Mouse (Mus musculus): ENCODE data around the gene Tcf7. TPM values are rescaled to one million over a fixed set of nuclear protein-coding genes. Genes with fewer than 3 reads are reported as not detected.
A peak's percentile ranks its signal among the peaks of the same experiment; 100 is the strongest.

Gene Tcf7
- polyA plus RNA-seq, 1 experiment from 2014 or later = 6.3 TPM

DNA sequence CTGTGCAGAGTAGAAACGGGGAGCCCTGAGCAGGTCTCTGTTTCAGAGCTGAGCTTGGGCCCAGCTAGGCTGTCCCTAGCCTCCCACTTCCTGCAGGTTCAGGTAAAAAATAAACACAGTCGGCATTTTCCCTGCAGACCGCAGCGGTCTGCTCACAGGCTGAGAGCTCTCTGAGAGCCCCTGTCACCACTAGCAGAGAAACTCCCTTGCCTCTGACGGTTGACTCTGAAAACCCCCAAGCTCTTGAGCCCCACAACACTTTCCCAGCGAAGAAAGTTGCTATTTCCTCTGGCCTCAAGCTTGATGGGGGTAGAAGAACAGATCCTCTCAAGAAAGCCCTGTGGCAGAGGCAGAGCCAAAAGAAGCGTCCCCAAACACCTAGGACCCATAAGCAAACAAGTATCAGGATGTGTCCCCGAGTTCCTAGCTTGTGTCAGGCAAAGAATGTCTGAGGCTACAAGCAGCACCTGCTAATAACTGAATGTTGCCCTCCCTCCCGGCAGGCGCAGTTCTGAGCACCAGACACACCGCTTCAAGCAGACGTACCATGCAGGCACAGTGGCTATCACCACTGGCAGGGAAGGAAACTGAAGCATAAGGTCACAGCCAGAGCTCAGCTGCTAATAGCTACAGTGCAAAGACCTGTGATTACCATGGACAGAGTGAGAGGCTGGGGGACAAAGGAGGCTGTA is 17.1 kb downstream of the Tcf7 start:
- 32% methylated on average over 12 of the region's 12 CpGs for WGBS
- Histone ChIP-seq H3K4me2 (peak overlapping the region; percentile 37), H3K9ac (peak overlapping the region; percentile 34)

DNA sequence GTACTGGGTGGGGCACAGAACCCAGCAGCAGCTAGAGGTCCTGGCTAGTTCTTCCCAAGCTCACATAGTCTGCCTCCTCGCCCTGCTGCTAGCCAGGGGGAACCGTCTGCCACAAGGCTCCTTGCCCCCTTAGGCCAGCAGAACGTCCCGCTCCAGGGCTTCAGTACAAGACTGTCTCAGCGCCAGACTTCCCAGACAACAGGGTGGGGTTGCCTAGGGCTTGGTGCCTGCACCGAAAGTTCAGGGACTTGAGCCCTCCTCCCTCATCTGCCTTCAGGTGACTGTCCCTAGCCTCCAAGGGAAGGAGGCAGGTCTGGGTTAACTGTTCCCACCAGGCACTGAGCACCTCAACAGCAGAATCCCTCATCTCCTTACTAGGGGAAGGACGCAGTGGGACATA is 17.9 kb downstream of the Tcf7 start:
- peaks cover 55% of the 10 kb centered on the region for H3K4me1 ChIP-seq (replicated peaks)

More for the DNA sequence above, 17.1 kb downstream of the Tcf7 start:
- Histone ChIP-seq H3K4me1 (replicated peaks) (peaks cover 54% of the 10 kb centered on the region), H3K4me3 (no peak overlapping the region), H3K9me3 (replicated peaks) (no peaks in the 10 kb centered on the region), H3K27ac (ENCODE audit: poor library complexity, severe bottlenecking) (peak overlapping the region; percentile 49; the same call in 1 of the 2 replicates), H3K36me3 (0 out of 2 replicates have a peak, but pooled peaks cover 2% of the 10 kb centered on the region), H3K27me3 (replicated peaks) (no peaks in the 10 kb centered on the region)
- ATAC-seq (ENCODE audit: insufficient number of reproducible peaks, low FRiP score) = no peak

DNA sequence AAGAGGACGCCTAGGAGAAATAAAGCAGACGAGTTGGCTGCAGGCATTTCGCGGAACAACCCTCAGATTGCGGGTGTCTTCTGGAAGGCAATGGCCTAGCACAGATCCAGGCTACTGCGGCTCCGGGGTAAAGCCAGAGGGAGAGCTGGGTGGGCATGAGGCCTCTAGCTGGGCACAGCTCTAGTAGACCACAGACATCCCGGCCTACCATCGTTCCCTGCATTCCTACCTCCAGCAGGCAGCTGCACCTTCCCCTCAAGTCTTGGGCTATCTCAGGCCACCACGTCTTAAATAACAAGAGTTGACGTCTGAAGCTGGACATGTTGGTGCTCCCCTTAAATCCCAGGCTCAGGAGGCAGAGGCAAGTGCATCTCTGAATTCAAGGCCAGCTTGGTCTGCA is 20.5 kb downstream of the Tcf7 start:
- Histone ChIP-seq H3K9me3 (replicated peaks) (no peaks in the 10 kb centered on the region), H3K27ac (ENCODE audit: poor library complexity, severe bottlenecking) (no peak overlapping the region), H3K9ac (no peak overlapping the region), H3K4me2 (no peak overlapping the region), H3K27me3 (replicated peaks) (no peaks in the 10 kb centered on the region), H3K4me1 (replicated peaks) (peaks cover 34% of the 10 kb centered on the region), H3K36me3 (peaks cover 10% of the 10 kb centered on the region), H3K4me3 (no peak overlapping the region)
- ATAC-seq (ENCODE audit: insufficient number of reproducible peaks, low FRiP score) = no peak
- WGBS = 87% methylated on average over 11 of the region's 11 CpGs

More for the DNA sequence above, 17.9 kb downstream of the Tcf7 start:
- WGBS = 79% methylated on average over 7 of the region's 7 CpGs
- H3K4me3 ChIP-seq = no peak overlapping the region
- H3K36me3 ChIP-seq = peaks cover 7% of the 10 kb centered on the region; the same call in 1 of the 2 replicates
- H3K9me3 ChIP-seq (replicated peaks) = no peaks in the 10 kb centered on the region
- no peak overlapping the region for H3K4me2 ChIP-seq
- no peaks in the 10 kb centered on the region for H3K27me3 ChIP-seq (replicated peaks)
- peak overlapping the region; percentile 34; the same call in 1 of the 2 replicates for H3K9ac ChIP-seq
- no peak for ATAC-seq (ENCODE audit: insufficient number of reproducible peaks, low FRiP score)
- H3K27ac ChIP-seq (ENCODE audit: poor library complexity, severe bottlenecking) = no peak overlapping the region

DNA sequence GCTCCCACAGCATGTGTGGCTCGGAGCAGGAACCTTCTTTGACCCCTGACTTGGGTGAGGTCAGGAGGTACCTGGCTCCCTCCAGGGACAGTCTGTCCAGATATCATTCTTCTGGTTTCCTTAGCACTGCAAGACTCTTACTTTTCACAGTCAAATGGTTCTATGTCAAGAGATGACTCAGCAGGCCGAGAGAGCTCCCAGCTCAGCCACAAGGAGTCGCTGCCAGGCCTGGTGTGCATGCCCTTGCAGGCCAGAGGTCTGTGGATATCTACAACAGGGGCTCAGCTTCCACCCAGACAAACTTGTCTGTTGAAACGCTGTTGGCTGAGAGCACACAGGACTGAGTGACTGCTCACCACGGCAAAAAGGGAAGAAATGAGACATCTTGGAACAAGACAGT is 20.9 kb downstream of the Tcf7 start:
- no peak overlapping the region for H3K9ac ChIP-seq
- ATAC-seq (ENCODE audit: insufficient number of reproducible peaks, low FRiP score) = no peak
- peaks cover 12% of the 10 kb centered on the region for H3K36me3 ChIP-seq
- no peak overlapping the region for H3K4me2 ChIP-seq
- no peak overlapping the region for H3K4me3 ChIP-seq
- 48% methylated on average over 5 of the region's 5 CpGs for WGBS
- H3K27ac ChIP-seq (ENCODE audit: poor library complexity, severe bottlenecking) = no peak overlapping the region
- H3K9me3 ChIP-seq (replicated peaks) = no peaks in the 10 kb centered on the region
- H3K4me1 ChIP-seq (replicated peaks) = peaks cover 33% of the 10 kb centered on the region
- no peaks in the 10 kb centered on the region for H3K27me3 ChIP-seq (replicated peaks)

DNA sequence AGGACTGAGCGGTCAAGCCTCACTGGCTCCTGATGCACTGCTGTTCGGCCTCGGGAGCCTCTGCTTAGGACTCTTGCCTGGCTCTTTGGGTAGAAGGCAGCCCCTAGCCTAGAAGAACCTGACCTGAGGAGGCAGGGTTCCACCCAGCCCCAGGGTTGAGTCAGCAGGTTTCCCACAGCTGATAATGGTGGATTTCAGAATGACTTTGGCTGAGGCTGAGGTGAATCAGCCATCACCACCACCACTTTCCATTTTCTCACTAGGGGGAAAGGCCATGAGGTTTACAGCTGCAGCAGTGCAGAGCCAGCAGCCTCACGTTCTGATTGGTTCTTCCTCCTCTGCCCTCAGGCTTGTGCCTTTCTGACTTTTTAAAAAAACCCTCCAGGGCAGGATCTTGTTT is 21.9 kb downstream of the Tcf7 start:
- 79% methylated on average over 4 of the region's 4 CpGs for WGBS
- no peak overlapping the region for H3K27ac ChIP-seq (ENCODE audit: poor library complexity, severe bottlenecking)
- no peaks in the 10 kb centered on the region for H3K27me3 ChIP-seq (replicated peaks)
- H3K9ac ChIP-seq = no peak overlapping the region
- peaks cover 24% of the 10 kb centered on the region for H3K4me1 ChIP-seq (replicated peaks)
- no peak overlapping the region for H3K4me2 ChIP-seq
- peaks cover 12% of the 10 kb centered on the region for H3K36me3 ChIP-seq
- H3K4me3 ChIP-seq = no peak overlapping the region
- ATAC-seq (ENCODE audit: insufficient number of reproducible peaks, low FRiP score) = no peak
- no peaks in the 10 kb centered on the region for H3K9me3 ChIP-seq (replicated peaks)

DNA sequence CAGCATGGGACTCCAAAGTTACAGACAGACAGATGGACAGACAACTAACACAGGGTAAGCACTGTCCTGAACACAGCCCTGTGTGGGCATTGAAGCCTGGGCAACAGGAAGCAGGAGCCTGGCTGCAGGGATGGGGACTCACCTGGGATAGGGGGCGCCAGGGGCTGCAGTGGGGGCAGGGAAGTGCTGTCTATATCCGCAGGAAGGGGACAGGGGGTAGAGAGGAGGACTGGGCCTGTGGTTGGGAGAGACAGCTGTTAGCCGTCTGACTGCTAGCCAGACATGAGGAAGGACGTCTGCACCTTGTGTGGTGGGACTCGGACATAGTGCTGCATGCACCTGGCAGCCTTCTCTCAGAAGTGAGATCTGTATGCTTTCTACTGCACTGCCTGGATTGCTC is 24.1 kb downstream of the Tcf7 start:
- no peak overlapping the region for H3K9ac ChIP-seq
- no peaks in the 10 kb centered on the region for H3K9me3 ChIP-seq (replicated peaks)
- no peak overlapping the region for H3K27ac ChIP-seq (ENCODE audit: poor library complexity, severe bottlenecking)
- no peaks in the 10 kb centered on the region for H3K27me3 ChIP-seq (replicated peaks)
- H3K4me1 ChIP-seq (replicated peaks) = peaks cover 21% of the 10 kb centered on the region
- H3K36me3 ChIP-seq = peaks cover 12% of the 10 kb centered on the region
- H3K4me2 ChIP-seq = no peak overlapping the region
- no peak for ATAC-seq (ENCODE audit: insufficient number of reproducible peaks, low FRiP score)
- WGBS = 59% methylated on average over 5 of the region's 5 CpGs
- H3K4me3 ChIP-seq = no peak overlapping the region

DNA sequence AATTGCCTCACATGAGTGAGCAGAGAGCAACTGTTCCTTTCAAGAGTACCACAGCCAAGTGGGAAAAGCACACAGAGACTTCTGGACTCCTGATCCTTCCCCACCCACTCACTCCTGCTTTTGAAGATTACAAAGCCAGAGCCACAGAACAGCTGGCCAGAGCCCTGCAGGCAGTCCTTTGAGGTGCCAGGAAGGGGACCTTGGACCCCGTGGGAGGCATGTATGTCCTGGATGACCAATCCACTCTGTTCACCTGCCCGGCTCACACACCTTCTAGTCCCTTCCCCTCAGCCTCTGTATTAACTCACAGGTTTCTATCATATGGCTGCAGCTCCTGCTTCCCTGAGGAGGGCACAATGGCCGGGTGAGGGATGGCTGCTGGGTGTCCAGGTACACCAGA is 25.4 kb downstream of the Tcf7 start:
- no peak for ATAC-seq (ENCODE audit: insufficient number of reproducible peaks, low FRiP score)
- no peak overlapping the region for H3K4me2 ChIP-seq
- no peak overlapping the region for H3K27ac ChIP-seq (ENCODE audit: poor library complexity, severe bottlenecking)
- no peak overlapping the region for H3K9ac ChIP-seq
- WGBS = 84% methylated on average over 3 of the region's 3 CpGs
- H3K27me3 ChIP-seq (replicated peaks) = no peaks in the 10 kb centered on the region
- H3K4me3 ChIP-seq = no peak overlapping the region
- peaks cover 20% of the 10 kb centered on the region for H3K4me1 ChIP-seq (replicated peaks)
- peaks cover 12% of the 10 kb centered on the region for H3K36me3 ChIP-seq
- no peaks in the 10 kb centered on the region for H3K9me3 ChIP-seq (replicated peaks)

DNA sequence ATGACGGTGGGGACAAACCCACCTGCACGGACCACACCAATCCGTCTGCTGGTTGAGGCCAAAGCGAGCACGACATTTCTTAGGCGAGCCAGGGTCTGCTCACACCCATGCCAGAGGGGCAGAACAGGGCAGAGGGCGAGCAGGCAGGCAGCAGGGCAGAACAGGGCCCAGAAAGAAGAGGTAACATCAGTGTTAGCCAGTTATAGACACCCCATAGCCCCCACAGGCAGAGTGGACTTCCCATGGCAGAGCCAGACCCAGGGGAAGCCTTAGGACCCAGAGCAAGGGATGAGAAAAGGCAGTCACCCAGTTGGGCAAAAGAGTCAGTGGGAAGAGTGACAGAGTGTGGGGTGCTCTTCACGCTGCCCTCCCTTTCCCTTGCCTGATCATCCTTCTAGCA is 27.7 kb downstream of the Tcf7 start:
- H3K9me3 ChIP-seq (replicated peaks) = no peaks in the 10 kb centered on the region
- no peaks in the 10 kb centered on the region for H3K27me3 ChIP-seq (replicated peaks)
- H3K36me3 ChIP-seq = peaks cover 7% of the 10 kb centered on the region
- H3K4me2 ChIP-seq = no peak overlapping the region
- no peak overlapping the region for H3K4me3 ChIP-seq
- peaks cover 12% of the 10 kb centered on the region for H3K4me1 ChIP-seq (replicated peaks)
- no peak for ATAC-seq (ENCODE audit: insufficient number of reproducible peaks, low FRiP score)
- WGBS = 87% methylated on average over 8 of the region's 8 CpGs
- no peak overlapping the region for H3K9ac ChIP-seq
- no peak overlapping the region for H3K27ac ChIP-seq (ENCODE audit: poor library complexity, severe bottlenecking)

DNA sequence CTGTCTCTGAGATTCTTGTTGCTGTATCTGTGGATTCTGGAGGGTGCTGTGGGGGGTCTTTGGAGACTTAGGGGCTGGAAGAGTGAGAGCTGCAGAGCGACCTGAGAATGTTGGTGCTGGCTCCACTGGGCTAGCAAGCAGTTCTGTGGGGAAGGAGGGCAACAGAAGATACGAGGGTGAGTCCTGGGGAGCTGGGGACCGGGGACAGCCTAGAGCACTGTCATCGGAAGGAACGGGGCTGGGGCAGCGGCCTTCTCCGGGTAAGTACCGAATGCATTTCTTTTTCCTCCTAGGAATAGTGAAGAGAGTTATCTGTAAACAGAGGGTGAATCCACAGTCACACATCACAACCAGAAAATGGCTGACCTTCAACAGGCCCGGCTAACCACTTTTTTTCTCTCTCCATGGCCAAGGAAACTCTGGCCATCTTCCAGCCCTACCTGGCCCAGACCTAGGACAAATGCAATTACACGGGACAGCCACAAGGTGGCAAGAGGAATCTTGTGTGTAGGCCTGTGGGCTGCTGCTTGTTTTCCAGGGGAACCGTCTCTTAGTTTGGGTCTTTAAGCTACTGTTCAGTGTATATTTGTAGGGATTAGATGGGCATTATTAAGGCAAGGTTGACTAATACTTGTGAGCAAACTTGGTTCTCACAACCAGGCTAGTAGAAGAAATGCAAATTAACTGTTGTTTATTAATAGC is 29.0 kb downstream of the Tcf7 start:
- H3K4me2 ChIP-seq = no peak overlapping the region
- peaks cover 12% of the 10 kb centered on the region for H3K4me1 ChIP-seq (replicated peaks)
- H3K27ac ChIP-seq (ENCODE audit: poor library complexity, severe bottlenecking) = no peak overlapping the region
- no peak overlapping the region for H3K9ac ChIP-seq
- H3K9me3 ChIP-seq (replicated peaks) = no peaks in the 10 kb centered on the region
- H3K36me3 ChIP-seq = peaks cover 5% of the 10 kb centered on the region
- H3K4me3 ChIP-seq = no peak overlapping the region
- ATAC-seq (ENCODE audit: insufficient number of reproducible peaks, low FRiP score) = no peak
- WGBS = 67% methylated on average over 11 of the region's 11 CpGs
- H3K27me3 ChIP-seq (replicated peaks) = no peaks in the 10 kb centered on the region

DNA sequence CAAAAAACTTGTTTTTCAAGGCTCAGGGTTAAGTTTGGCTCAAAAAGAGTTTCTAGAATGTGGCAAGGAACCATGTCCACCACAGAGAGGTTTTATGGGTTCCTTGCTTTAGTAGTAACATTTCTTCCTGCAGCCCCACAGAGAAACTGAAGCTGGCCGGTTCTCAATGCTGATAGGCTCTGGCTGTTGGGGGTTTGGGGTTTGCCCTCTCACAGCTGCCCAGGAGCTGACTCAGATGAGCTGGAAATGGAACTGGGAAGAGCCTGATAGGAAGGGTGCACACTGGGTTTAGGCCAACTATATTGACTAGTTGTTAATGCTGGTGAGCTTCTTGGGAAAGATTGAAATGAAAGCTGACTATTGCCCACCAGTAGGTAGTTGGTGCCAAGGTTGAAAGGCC is 30.1 kb downstream of the Tcf7 start:
- no peak overlapping the region for H3K4me2 ChIP-seq
- 53% methylated on average over 1 of the region's 1 CpGs for WGBS
- H3K4me3 ChIP-seq = no peak overlapping the region
- peaks cover 13% of the 10 kb centered on the region for H3K36me3 ChIP-seq
- no peaks in the 10 kb centered on the region for H3K27me3 ChIP-seq (replicated peaks)
- no peak for ATAC-seq (ENCODE audit: insufficient number of reproducible peaks, low FRiP score)
- H3K4me1 ChIP-seq (replicated peaks) = peaks cover 12% of the 10 kb centered on the region
- H3K9me3 ChIP-seq (replicated peaks) = no peaks in the 10 kb centered on the region
- H3K9ac ChIP-seq = no peak overlapping the region
- no peak overlapping the region for H3K27ac ChIP-seq (ENCODE audit: poor library complexity, severe bottlenecking)

DNA sequence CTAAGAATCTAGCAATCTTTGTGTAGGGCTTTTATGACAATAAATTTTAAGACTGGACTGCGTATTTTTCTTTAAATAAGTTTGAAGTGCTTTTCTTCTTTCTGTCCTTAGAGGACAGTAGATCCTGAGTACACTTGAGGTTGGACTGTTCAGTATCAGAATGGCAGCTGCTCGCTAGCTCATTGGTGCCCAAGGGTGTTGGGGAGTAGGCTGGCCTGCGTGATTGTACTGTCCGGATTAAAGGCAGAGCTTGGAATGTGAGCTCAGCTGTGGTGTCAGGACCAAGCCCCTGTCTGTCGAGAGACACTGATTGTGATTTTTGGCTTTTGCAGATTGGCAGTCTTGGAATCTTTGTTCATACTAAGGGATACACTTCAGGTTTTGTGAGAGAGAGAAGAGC is 31.0 kb downstream of the Tcf7 start:
- no peak for ATAC-seq (ENCODE audit: insufficient number of reproducible peaks, low FRiP score)
- 57% methylated on average over 5 of the region's 5 CpGs for WGBS
- H3K9me3 ChIP-seq (replicated peaks) = no peaks in the 10 kb centered on the region

More for the DNA sequence above, 31.0 kb downstream of the Tcf7 start:
- peaks cover 18% of the 10 kb centered on the region for H3K36me3 ChIP-seq
- no peak overlapping the region for H3K4me3 ChIP-seq
- peaks cover 12% of the 10 kb centered on the region for H3K4me1 ChIP-seq (replicated peaks)
- H3K4me2 ChIP-seq = no peak overlapping the region
- no peaks in the 10 kb centered on the region for H3K27me3 ChIP-seq (replicated peaks)
- H3K27ac ChIP-seq (ENCODE audit: poor library complexity, severe bottlenecking) = no peak overlapping the region
- no peak overlapping the region for H3K9ac ChIP-seq
